ENCODE assay signal across 13 mouse cellular contexts in the genomic region with DNA sequence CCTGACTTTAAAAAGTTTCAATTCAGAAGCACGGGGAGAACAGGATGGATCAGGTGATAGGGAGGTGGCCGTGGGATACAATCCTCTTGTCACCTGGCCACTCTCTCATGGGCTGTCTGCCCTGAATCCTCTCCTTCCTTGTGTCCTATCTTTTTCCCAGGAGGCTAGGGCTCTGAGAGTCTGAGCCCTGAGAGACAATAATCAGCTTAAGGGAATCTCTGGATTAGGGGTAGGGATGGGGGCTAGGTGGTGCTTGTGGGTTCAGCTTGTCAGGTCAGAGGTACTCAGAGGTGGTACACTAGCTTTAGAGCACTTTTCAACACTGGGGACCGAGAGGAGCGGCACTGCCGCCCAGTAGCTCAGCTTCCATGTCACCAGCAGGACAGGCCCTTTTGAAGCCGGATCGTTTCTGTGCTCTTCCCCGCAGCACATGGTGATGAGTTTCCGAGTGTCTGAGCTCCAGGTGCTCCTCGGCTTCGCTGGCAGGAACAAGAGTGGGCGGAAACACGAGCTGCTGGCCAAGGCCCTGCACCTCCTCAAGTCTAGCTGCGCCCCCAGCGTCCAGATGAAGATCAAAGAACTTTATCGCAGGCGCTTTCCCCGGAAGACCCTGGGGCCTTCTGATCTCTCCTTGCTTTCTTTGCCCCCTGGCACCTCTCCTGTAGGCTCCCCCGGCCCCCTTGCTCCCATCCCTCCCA. TPM values are rescaled to one million over a fixed set of nuclear protein-coding genes. Genes with fewer than 3 reads are reported as not detected.
DNase-seq lines count a peak whose midpoint lies in the region; ATAC-seq and TF ChIP-seq lines count a peak whose summit lies in the region.
"Had no signal": no experiment of that assay in that cellular context is flagged by ENCODE, and none has a peak within 500 bp of the region (broad histone marks: within the 10 kb centered on the region; RNA-seq: fewer than 3 reads in every experiment).

No protein-coding gene starts in this region.

- H3K36me3 ChIP-seq in heart, embryonic 10.5 days = peaks cover 51% of the 10 kb centered on the region
- peaks cover 50% of the 10 kb centered on the region for H3K36me3 ChIP-seq in limb, embryonic 13.5 days

- intact Hi-C loops in heart, postnatal 36 days (cut with DNase I) = no loop called here
- intact Hi-C loops in left cerebral cortex, adult 2 months (cut with DNase I) = no loop called here

- no peaks in the 10 kb centered on the region for H3K9me3 ChIP-seq in heart, embryonic 10.5 days
- no peaks in the 10 kb centered on the region for H3K9me3 ChIP-seq in limb, embryonic 13.5 days
- H3K9me3 ChIP-seq: forebrain, embryonic 13.5 days; liver, embryonic 12.5 days had no signal

- ATAC-seq in limb, embryonic 13.5 days (ENCODE audit: low FRiP score, low read depth) = no peak
- no peak for ATAC-seq in activated CD4-positive, CD25-positive, alpha-beta regulatory T cell, adult 4 months
- ATAC-seq: forebrain, embryonic 13.5 days; liver, embryonic 12.5 days; lung, postnatal 0 days had no signal

- no peak overlapping the region; the same call in 1 of the 2 replicates for H3K4me3 ChIP-seq in heart, embryonic 10.5 days
- no peak overlapping the region for H3K4me3 ChIP-seq in left cerebral cortex, adult 2 months
- peak overlapping the region; percentile 1; the same call in 1 of the 2 replicates for H3K4me3 ChIP-seq in limb, embryonic 13.5 days
- H3K4me3 ChIP-seq: forebrain, embryonic 13.5 days; gastrocnemius, adult 2 months; liver, embryonic 12.5 days had no signal

- TF ChIP-seq CTCF in left cerebral cortex, adult 2 months (IDR thresholded peaks at IDR 0.05) = peak; percentile 23

- H3K4me2 ChIP-seq in limb, embryonic 13.5 days (replicated peaks) = peak overlapping the region; percentile 19; the same call in 1 of the 2 replicates
- H3K4me2 ChIP-seq: forebrain, embryonic 13.5 days; liver, embryonic 12.5 days had no signal

- peaks cover 36% of the 10 kb centered on the region for H3K4me1 ChIP-seq in heart, embryonic 10.5 days
- peaks cover 28% of the 10 kb centered on the region for H3K4me1 ChIP-seq in limb, embryonic 13.5 days

- no peak for DNase-seq in heart, embryonic 10.5 days (ENCODE audit: low spot score)
- DNase-seq in heart, postnatal 36 days = no peak
- DNase-seq in left cerebral cortex, adult 2 months (ENCODE audit: extremely low spot score in 1 of 2, low spot score in 2 of 2) = no peak
- DNase-seq in left cerebral cortex, adult 11 months (ENCODE audit: low spot score) = no peak
- peak; percentile 80 for DNase-seq in brain, adult 2 months (ENCODE audit: low read depth, low spot score)
- DNase-seq: gastrocnemius, adult 2 months; kidney, adult 11 months had no signal

- H3K9ac ChIP-seq in limb, embryonic 13.5 days = peak overlapping the region; percentile 26; the same call in 1 of the 2 replicates
- H3K9ac ChIP-seq: forebrain, embryonic 13.5 days; liver, embryonic 12.5 days had no signal

- no peaks in the 10 kb centered on the region for H3K27me3 ChIP-seq in heart, embryonic 10.5 days (ENCODE audit: insufficient read depth, poor library complexity, severe bottlenecking)
- no peaks in the 10 kb centered on the region for H3K27me3 ChIP-seq in limb, embryonic 13.5 days
- H3K27me3 ChIP-seq: forebrain, embryonic 13.5 days; liver, embryonic 12.5 days had no signal

- H3K27ac ChIP-seq in heart, embryonic 10.5 days = peak overlapping the region; percentile 13; the same call in 1 of the 2 replicates
- no peak overlapping the region for H3K27ac ChIP-seq in left cerebral cortex, adult 2 months
- H3K27ac ChIP-seq in limb, embryonic 13.5 days = no peak overlapping the region
- H3K27ac ChIP-seq: forebrain, embryonic 13.5 days; gastrocnemius, adult 2 months; liver, embryonic 12.5 days had no signal

- whole genome bisulfite sequencing in heart, embryonic 10.5 days = 41% methylated on average over 19 of the region's 19 CpGs
- 32% methylated on average over 19 of the region's 19 CpGs for WGBS in limb, embryonic 13.5 days

RNA-seq across cellular contexts. Expression of a gene that starts 3.0 kb away (rescaled TPM):
- polyA plus RNA-seq in heart, embryonic 10.5 days (2016; fragmentation: Nextera tagmentation; extraction: Ambion mirVana) = 41.8 and 43.4 TPM in 2 replicates
- total RNA-seq in heart, postnatal 36 days (2021) = 10 to 100 TPM; 16.5 to 17.1 TPM
- 10 to 100 TPM; 23.6 to 30.3 TPM for total RNA-seq in left cerebral cortex, adult 2 months (2021)
- 77.7 and 83.3 TPM in 2 replicates for polyA plus RNA-seq in limb, embryonic 13.5 days (2015; fragmentation: Nextera tagmentation; extraction: Ambion mirVana)
- 10 to 100 TPM; 30.8 to 41.5 TPM for polyA plus RNA-seq in activated CD4-positive, CD25-positive, alpha-beta regulatory T cell, adult 4 months (2017; shearing (Covaris generic))

RNA-seq across cellular contexts. Expression of a gene that starts 9.2 kb away (rescaled TPM):
- polyA plus RNA-seq in heart, embryonic 10.5 days (2016; fragmentation: Nextera tagmentation; extraction: Ambion mirVana) = 7.1 and 8.5 TPM in 2 replicates
- 1 to 10 TPM; 3.0 to 3.4 TPM for total RNA-seq in heart, postnatal 36 days (2021)
- total RNA-seq in left cerebral cortex, adult 2 months (2021) = 10 to 100 TPM in 1 of 2 experiments, 1 to 10 TPM in 1; 8.7 to 10.4 TPM
- polyA plus RNA-seq in limb, embryonic 13.5 days (2015; fragmentation: Nextera tagmentation; extraction: Ambion mirVana) = 13.8 TPM in 2 replicates
- 1 to 10 TPM; 1.1 to 1.4 TPM for polyA plus RNA-seq in activated CD4-positive, CD25-positive, alpha-beta regulatory T cell, adult 4 months (2017; shearing (Covaris generic))
- total RNA-seq: megakaryocyte-erythroid progenitor cell, adult 5-6 weeks had no signal

RNA-seq across cellular contexts. Expression of a gene that starts 28.3 kb away (rescaled TPM):
- polyA plus RNA-seq in heart, embryonic 10.5 days (2016; fragmentation: Nextera tagmentation; extraction: Ambion mirVana) = 37.7 and 41.0 TPM in 2 replicates
- total RNA-seq in heart, postnatal 36 days (2021) = 10 to 100 TPM; 24.4 to 26.4 TPM
- total RNA-seq in left cerebral cortex, adult 2 months (2021) = 10 to 100 TPM; 22.7 to 25.3 TPM
- polyA plus RNA-seq in limb, embryonic 13.5 days (2015; fragmentation: Nextera tagmentation; extraction: Ambion mirVana) = 33.5 and 36.4 TPM in 2 replicates
- 10 to 100 TPM; 67.6 to 69.6 TPM for polyA plus RNA-seq in activated CD4-positive, CD25-positive, alpha-beta regulatory T cell, adult 4 months (2017; shearing (Covaris generic))

RNA-seq across cellular contexts. Expression of a gene that starts 28.3 kb away (rescaled TPM):
- 47.9 and 59.6 TPM in 2 replicates for polyA plus RNA-seq in heart, embryonic 10.5 days (2016; fragmentation: Nextera tagmentation; extraction: Ambion mirVana)
- 10 to 100 TPM; 19.8 to 27.3 TPM for total RNA-seq in heart, postnatal 36 days (2021)
- 10 to 100 TPM; 58.3 to 61.9 TPM for total RNA-seq in left cerebral cortex, adult 2 months (2021)
- polyA plus RNA-seq in limb, embryonic 13.5 days (2015; fragmentation: Nextera tagmentation; extraction: Ambion mirVana) = 53.0 and 53.1 TPM in 2 replicates
- 10 to 100 TPM; 62.2 to 68.7 TPM for polyA plus RNA-seq in activated CD4-positive, CD25-positive, alpha-beta regulatory T cell, adult 4 months (2017; shearing (Covaris generic))

RNA-seq across cellular contexts. Expression of a gene that starts 29.2 kb away (rescaled TPM):
- 0.14 TPM in 2 replicates for polyA plus RNA-seq in heart, embryonic 10.5 days (2016; fragmentation: Nextera tagmentation; extraction: Ambion mirVana)
- total RNA-seq in heart, postnatal 36 days (2021) = 1 to 10 TPM in 1 of 2 experiments, under 1 TPM in 1; 0.78 to 1.7 TPM
- 1 to 10 TPM; 8.3 to 9.5 TPM for total RNA-seq in left cerebral cortex, adult 2 months (2021)
- polyA plus RNA-seq in limb, embryonic 13.5 days (2015; fragmentation: Nextera tagmentation; extraction: Ambion mirVana) = 0.87 and 1.2 TPM in 2 replicates
- under 1 TPM in 1 of 2 experiments, not detected in 1; 0.13 TPM for polyA plus RNA-seq in activated CD4-positive, CD25-positive, alpha-beta regulatory T cell, adult 4 months (2017; shearing (Covaris generic))
- total RNA-seq: megakaryocyte-erythroid progenitor cell, adult 5-6 weeks had no signal
